Mouse (Mus musculus): Measurements from ENCODE around the gene Upp2. TPM values are rescaled to one million over a fixed set of nuclear protein-coding genes. Genes with fewer than 3 reads are reported as not detected.

The Upp2 gene
- total RNA-seq, 1 experiment, result 0.67 TPM

DNA sequence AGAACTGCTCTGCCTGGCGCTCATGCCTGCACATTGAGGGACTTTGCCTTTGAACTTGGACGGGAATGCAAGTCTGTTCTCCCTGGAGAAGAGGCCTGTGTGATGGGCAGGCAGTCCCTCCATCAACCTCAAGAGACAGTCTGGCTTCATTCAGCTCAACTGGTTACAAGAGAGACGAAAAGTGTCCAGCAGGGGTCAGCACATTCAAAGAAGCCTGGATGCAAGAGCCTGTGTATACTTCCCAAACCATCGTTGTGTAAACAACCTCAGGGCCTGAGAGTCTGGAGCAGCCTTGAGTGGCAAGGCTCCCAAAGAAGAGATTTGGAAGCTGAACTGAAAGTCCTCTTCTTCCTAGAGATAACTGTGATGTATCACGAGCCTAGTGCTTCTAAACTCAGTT lies 132.8 kb downstream of the Upp2 start:
- no peak for TF ChIP-seq HCFC1 (IDR thresholded peaks at IDR 0.05; ENCODE audit: borderline replicate concordance, insufficient read depth, low read length)
- TF ChIP-seq ZC3H11A (IDR thresholded peaks at IDR 0.05; ENCODE audit: borderline replicate concordance, low read depth, low read length), result peak; percentile 96
- in situ Hi-C loops (cut with MboI; ENCODE audit: low sequenced_read_pairs in 2 of 2, unreplicated experiment in 2 of 2), result loop anchor here in 1 of 2 experiments (25.0 kb wide), 1 partner anchor 737 kb away; no protein-coding TSS in a partner anchor
- Histone ChIP-seq H3K9me3 (ENCODE audit: control insufficient read depth, insufficient read depth, low read depth, low read length) (no peaks in the 10 kb centered on the region), H3K27ac (ENCODE audit: insufficient read depth, low read depth, low read length, poor library complexity, severe bottlenecking) (no peak overlapping the region), H3K4me3 (ENCODE audit: insufficient read depth in 1 of 2, low read depth in 1 of 2, low read length in 2 of 2, poor library complexity in 1 of 2, severe bottlenecking in 1 of 2) (peak overlapping the region in 1 of 2 experiments; percentile 53; a peak in 3 of 4 replicates), H3K36me3 (ENCODE audit: control insufficient read depth, insufficient read depth, low read length, poor library complexity, severe bottlenecking) (no peaks in the 10 kb centered on the region), H3K9ac (ENCODE audit: insufficient read depth, low read depth, low read length, poor library complexity, severe bottlenecking) (no peak overlapping the region), H3K4me1 (ENCODE audit: control insufficient read depth in 2 of 2, insufficient read depth in 2 of 2, low read length in 2 of 2, poor library complexity in 1 of 2) (no peaks in the 10 kb centered on the region)
- peak; percentile 90 for DNase-seq (ENCODE audit: low read depth, low spot score)

DNA sequence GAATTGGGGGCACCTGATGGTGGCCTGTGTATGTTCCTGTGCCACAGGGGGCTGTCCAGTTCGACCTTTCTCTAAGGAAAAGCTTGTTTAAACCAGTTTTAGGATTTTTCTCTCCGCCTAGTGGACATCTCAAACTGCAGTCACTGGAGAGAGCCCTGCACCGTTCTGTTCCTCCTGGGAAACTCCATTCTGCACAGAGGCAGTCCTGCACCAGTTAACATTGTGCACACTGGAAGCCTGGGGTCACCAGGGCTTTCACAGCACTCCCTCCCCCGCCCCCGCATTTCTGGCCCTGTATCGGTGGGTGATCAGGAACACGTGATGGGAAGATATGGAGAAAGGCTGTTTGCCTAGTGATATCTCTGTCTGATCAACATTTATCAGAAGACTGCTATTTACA lies 133.3 kb downstream of the Upp2 start:
- H3K4me3 ChIP-seq (ENCODE audit: insufficient read depth in 1 of 2, low read depth in 1 of 2, low read length in 2 of 2, poor library complexity in 1 of 2, severe bottlenecking in 1 of 2), result peak overlapping the region in 1 of 2 experiments; percentile 53; a peak in 3 of 4 replicates
- no peak for DNase-seq (ENCODE audit: low read depth, low spot score)
- H3K9ac ChIP-seq (ENCODE audit: insufficient read depth, low read depth, low read length, poor library complexity, severe bottlenecking), result no peak overlapping the region
- no peak overlapping the region for H3K27ac ChIP-seq (ENCODE audit: insufficient read depth, low read depth, low read length, poor library complexity, severe bottlenecking)
- in situ Hi-C loops (cut with MboI; ENCODE audit: low sequenced_read_pairs in 2 of 2, unreplicated experiment in 2 of 2), result loop anchor here in 1 of 2 experiments (25.0 kb wide), 1 partner anchor 737 kb away; no protein-coding TSS in a partner anchor
- H3K36me3 ChIP-seq (ENCODE audit: control insufficient read depth, insufficient read depth, low read length, poor library complexity, severe bottlenecking), result no peaks in the 10 kb centered on the region
- no peaks in the 10 kb centered on the region for H3K4me1 ChIP-seq (ENCODE audit: control insufficient read depth in 2 of 2, insufficient read depth in 2 of 2, low read length in 2 of 2, poor library complexity in 1 of 2)
- TF ChIP-seq CHD2 (IDR thresholded peaks at IDR 0.05; ENCODE audit: low read depth, low read length) (no peak), HCFC1 (IDR thresholded peaks at IDR 0.05; ENCODE audit: borderline replicate concordance, insufficient read depth, low read length) (no peak), ZNF384 (IDR thresholded peaks at IDR 0.05; ENCODE audit: low read depth, low read length) (no peak), ZC3H11A (IDR thresholded peaks at IDR 0.05; ENCODE audit: borderline replicate concordance, low read depth, low read length) (no peak), MAFK (IDR thresholded peaks at IDR 0.05; ENCODE audit: insufficient read depth, low read depth, low read length) (no peak)
- no peaks in the 10 kb centered on the region for H3K9me3 ChIP-seq (ENCODE audit: control insufficient read depth, insufficient read depth, low read depth, low read length)

DNA sequence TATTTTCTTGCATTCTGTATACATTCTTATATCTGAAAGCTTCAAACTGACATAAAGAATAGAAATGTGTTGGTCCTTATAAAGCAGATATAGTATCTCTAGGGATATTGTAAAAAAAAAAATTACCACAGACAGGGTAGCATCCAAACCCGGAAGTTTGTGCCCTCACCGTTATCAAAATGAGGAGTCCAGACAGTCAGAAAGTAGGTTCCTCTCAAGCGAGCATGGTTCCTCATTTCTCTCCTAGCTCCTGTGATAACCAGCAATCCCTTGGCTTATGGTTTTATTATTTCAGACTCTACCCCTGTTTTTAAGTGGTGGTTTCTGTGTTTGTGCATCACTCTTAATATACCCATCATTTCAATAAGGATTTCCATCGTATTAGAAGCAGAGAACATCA lies 134.5 kb downstream of the Upp2 start:
- no peak for DNase-seq (ENCODE audit: low read depth, low spot score)
- Histone ChIP-seq H3K4me1 (ENCODE audit: control insufficient read depth in 2 of 2, insufficient read depth in 2 of 2, low read length in 2 of 2, poor library complexity in 1 of 2) (no peaks in the 10 kb centered on the region), H3K9me3 (ENCODE audit: control insufficient read depth, insufficient read depth, low read depth, low read length) (no peaks in the 10 kb centered on the region), H3K9ac (ENCODE audit: insufficient read depth, low read depth, low read length, poor library complexity, severe bottlenecking) (no peak overlapping the region), H3K36me3 (ENCODE audit: control insufficient read depth, insufficient read depth, low read length, poor library complexity, severe bottlenecking) (no peaks in the 10 kb centered on the region), H3K4me3 (ENCODE audit: insufficient read depth in 1 of 2, low read depth in 1 of 2, low read length in 2 of 2, poor library complexity in 1 of 2, severe bottlenecking in 1 of 2) (no peak overlapping the region), H3K27ac (ENCODE audit: insufficient read depth, low read depth, low read length, poor library complexity, severe bottlenecking) (no peak overlapping the region)
- TF ChIP-seq HCFC1 (IDR thresholded peaks at IDR 0.05; ENCODE audit: borderline replicate concordance, insufficient read depth, low read length) (no peak), MAFK (IDR thresholded peaks at IDR 0.05; ENCODE audit: insufficient read depth, low read depth, low read length) (no peak), ZNF384 (IDR thresholded peaks at IDR 0.05; ENCODE audit: low read depth, low read length) (no peak), ZC3H11A (IDR thresholded peaks at IDR 0.05; ENCODE audit: borderline replicate concordance, low read depth, low read length) (no peak), CHD2 (IDR thresholded peaks at IDR 0.05; ENCODE audit: low read depth, low read length) (no peak)
- in situ Hi-C loops (cut with MboI; ENCODE audit: low sequenced_read_pairs in 2 of 2, unreplicated experiment in 2 of 2), result loop anchor here in 1 of 2 experiments (25.0 kb wide), 1 partner anchor 736 kb away; no protein-coding TSS in a partner anchor

DNA sequence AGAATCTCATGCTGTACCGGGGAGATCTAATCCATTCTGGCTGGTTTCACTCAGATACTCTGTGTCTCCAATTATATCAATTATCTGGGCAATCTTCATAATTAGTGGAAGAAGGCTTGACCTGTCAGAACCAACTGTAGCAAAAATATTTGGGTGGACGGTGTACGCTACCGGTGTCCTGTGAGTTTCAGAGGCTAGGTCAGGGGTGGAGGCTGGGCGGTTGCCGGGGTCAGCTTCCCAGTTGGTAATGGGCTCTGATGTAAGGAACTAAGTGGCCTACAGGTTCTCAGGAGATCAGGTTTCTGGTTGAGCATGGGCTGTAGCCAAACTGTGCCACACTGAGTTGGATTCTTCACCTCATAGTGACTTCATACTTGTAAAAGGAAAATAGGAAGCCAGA lies 136.1 kb downstream of the Upp2 start:
- DNase-seq (ENCODE audit: low read depth, low spot score), result no peak
- TF ChIP-seq ZC3H11A (IDR thresholded peaks at IDR 0.05; ENCODE audit: borderline replicate concordance, low read depth, low read length) (no peak), HCFC1 (IDR thresholded peaks at IDR 0.05; ENCODE audit: borderline replicate concordance, insufficient read depth, low read length) (no peak), MAFK (IDR thresholded peaks at IDR 0.05; ENCODE audit: insufficient read depth, low read depth, low read length) (no peak), ZNF384 (IDR thresholded peaks at IDR 0.05; ENCODE audit: low read depth, low read length) (no peak), CHD2 (IDR thresholded peaks at IDR 0.05; ENCODE audit: low read depth, low read length) (no peak)
- no peak overlapping the region for H3K27ac ChIP-seq (ENCODE audit: insufficient read depth, low read depth, low read length, poor library complexity, severe bottlenecking)
- H3K4me3 ChIP-seq (ENCODE audit: insufficient read depth in 1 of 2, low read depth in 1 of 2, low read length in 2 of 2, poor library complexity in 1 of 2, severe bottlenecking in 1 of 2), result no peak overlapping the region
- no peaks in the 10 kb centered on the region for H3K4me1 ChIP-seq (ENCODE audit: control insufficient read depth in 2 of 2, insufficient read depth in 2 of 2, low read length in 2 of 2, poor library complexity in 1 of 2)
- in situ Hi-C loops (cut with MboI; ENCODE audit: low sequenced_read_pairs in 2 of 2, unreplicated experiment in 2 of 2), result loop anchor here in 1 of 2 experiments (25.0 kb wide), 1 partner anchor 734 kb away; no protein-coding TSS in a partner anchor
- no peaks in the 10 kb centered on the region for H3K9me3 ChIP-seq (ENCODE audit: control insufficient read depth, insufficient read depth, low read depth, low read length)
- no peak overlapping the region for H3K9ac ChIP-seq (ENCODE audit: insufficient read depth, low read depth, low read length, poor library complexity, severe bottlenecking)
- no peaks in the 10 kb centered on the region for H3K36me3 ChIP-seq (ENCODE audit: control insufficient read depth, insufficient read depth, low read length, poor library complexity, severe bottlenecking)

DNA sequence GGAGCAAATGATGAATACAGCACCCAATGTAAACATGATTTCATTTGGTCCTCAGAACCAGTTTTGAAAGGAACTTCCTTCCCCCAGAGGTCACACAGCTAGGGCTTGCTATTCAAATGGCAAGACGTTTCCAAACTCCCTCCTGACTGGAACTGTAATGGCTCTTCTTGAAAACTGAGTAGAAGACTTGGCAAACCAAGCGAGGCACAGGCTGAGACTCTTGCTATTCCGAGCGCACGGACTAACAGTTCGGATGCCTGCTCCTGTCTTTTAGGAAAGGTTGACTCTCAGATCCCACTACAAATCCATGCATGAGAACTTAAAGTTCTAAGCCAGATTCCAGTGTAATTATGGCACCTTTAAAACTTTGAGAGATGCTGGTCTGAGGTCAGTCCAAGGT lies 136.5 kb downstream of the Upp2 start:
- in situ Hi-C loops (cut with MboI; ENCODE audit: low sequenced_read_pairs in 2 of 2, unreplicated experiment in 2 of 2), result loop anchor here in 1 of 2 experiments (25.0 kb wide), 1 partner anchor 734 kb away; no protein-coding TSS in a partner anchor
- no peak overlapping the region for H3K4me3 ChIP-seq (ENCODE audit: insufficient read depth in 1 of 2, low read depth in 1 of 2, low read length in 2 of 2, poor library complexity in 1 of 2, severe bottlenecking in 1 of 2)
- no peak for DNase-seq (ENCODE audit: low read depth, low spot score)

More for the DNA sequence above, 136.5 kb downstream of the Upp2 start:
- Histone ChIP-seq H3K36me3 (ENCODE audit: control insufficient read depth, insufficient read depth, low read length, poor library complexity, severe bottlenecking) (no peaks in the 10 kb centered on the region), H3K9ac (ENCODE audit: insufficient read depth, low read depth, low read length, poor library complexity, severe bottlenecking) (no peak overlapping the region), H3K27ac (ENCODE audit: insufficient read depth, low read depth, low read length, poor library complexity, severe bottlenecking) (no peak overlapping the region), H3K9me3 (ENCODE audit: control insufficient read depth, insufficient read depth, low read depth, low read length) (no peaks in the 10 kb centered on the region), H3K4me1 (ENCODE audit: control insufficient read depth in 2 of 2, insufficient read depth in 2 of 2, low read length in 2 of 2, poor library complexity in 1 of 2) (no peaks in the 10 kb centered on the region)
- TF ChIP-seq MAFK (IDR thresholded peaks at IDR 0.05; ENCODE audit: insufficient read depth, low read depth, low read length), result no peak
- no peak for TF ChIP-seq HCFC1 (IDR thresholded peaks at IDR 0.05; ENCODE audit: borderline replicate concordance, insufficient read depth, low read length)
- no peak for TF ChIP-seq ZNF384 (IDR thresholded peaks at IDR 0.05; ENCODE audit: low read depth, low read length)
- TF ChIP-seq CHD2 (IDR thresholded peaks at IDR 0.05; ENCODE audit: low read depth, low read length), result no peak
- TF ChIP-seq ZC3H11A (IDR thresholded peaks at IDR 0.05; ENCODE audit: borderline replicate concordance, low read depth, low read length), result no peak
